Mouse (Mus musculus): ENCODE results near the gene Hist1h4m. TPM values are rescaled to one million over a fixed set of nuclear protein-coding genes. Genes with fewer than 3 reads are reported as not detected.
"Not testable (repeated sequence)": the region's sequence is repeated elsewhere in the genome, so short reads cannot be mapped to it uniquely, and the experiment has no call there.

The Hist1h4m gene
- polyA plus RNA-seq, 1 experiment, result not detected

- WGBS, result 90% methylated on average over 3 of the region's 3 CpGs
- TF ChIP-seq CTCF (conservative IDR thresholded peaks at IDR 0.05; ENCODE audit: insufficient read depth, insufficient read length, low read depth, low read length) (no peak), POLR2A (IDR thresholded peaks at IDR 0.05; ENCODE audit: low read depth, low read length) (no peak)
- H3K27me3 ChIP-seq (replicated peaks; ENCODE audit: control insufficient read depth, insufficient read depth, low read length), result no peaks in the 10 kb centered on the region
- no peaks in the 10 kb centered on the region for H3K36me3 ChIP-seq (ENCODE audit: control insufficient read depth, insufficient read depth, low read length)
- H3K4me1 ChIP-seq (ENCODE audit: control insufficient read depth, insufficient read depth, low read length), result no peaks in the 10 kb centered on the region
- no peak overlapping the region for H3K4me3 ChIP-seq (ENCODE audit: insufficient read depth, low read depth, low read length)
- no peak for DNase-seq
- no peak overlapping the region for H3K27ac ChIP-seq (ENCODE audit: insufficient read depth, low read depth, low read length)
Measured at GRCm38 (mm10) chr13:21828511-21828910, 17.0 kb downstream of the Hist1h4m start.

GRCm38 (mm10) chr13:21830344-21830743, 18.8 kb downstream of the Hist1h4m start:
- TF ChIP-seq POLR2A (IDR thresholded peaks at IDR 0.05; ENCODE audit: low read depth, low read length) (no peak), CTCF (conservative IDR thresholded peaks at IDR 0.05; ENCODE audit: insufficient read depth, insufficient read length, low read depth, low read length) (no peak)
- Histone ChIP-seq H3K27ac (ENCODE audit: insufficient read depth, low read depth, low read length) (no peak overlapping the region), H3K4me1 (ENCODE audit: control insufficient read depth, insufficient read depth, low read length) (no peaks in the 10 kb centered on the region), H3K4me3 (ENCODE audit: insufficient read depth, low read depth, low read length) (no peak overlapping the region), H3K27me3 (replicated peaks; ENCODE audit: control insufficient read depth, insufficient read depth, low read length) (no peaks in the 10 kb centered on the region), H3K36me3 (ENCODE audit: control insufficient read depth, insufficient read depth, low read length) (no peaks in the 10 kb centered on the region)
- no peak for DNase-seq
- WGBS, result 95% methylated on average over 10 of the region's 10 CpGs

GRCm38 (mm10) chr13:21831418-21832394, 20.2 kb downstream of the Hist1h4m start, which contains the start of gene Hist1h4n:
Gene Hist1h4n, minus strand, starts transcription at chr13:21832196.
- DNase-seq, result peak; percentile 37
- H3K4me1 ChIP-seq (ENCODE audit: control insufficient read depth, insufficient read depth, low read length); H3K27me3 ChIP-seq (replicated peaks; ENCODE audit: control insufficient read depth, insufficient read depth, low read length); H3K27ac ChIP-seq (ENCODE audit: insufficient read depth, low read depth, low read length); H3K4me3 ChIP-seq (ENCODE audit: insufficient read depth, low read depth, low read length); H3K36me3 ChIP-seq (ENCODE audit: control insufficient read depth, insufficient read depth, low read length): not testable (repeated sequence)
- WGBS, result 1% methylated on average over 27 of the region's 58 CpGs

- not testable (repeated sequence) for H3K27ac ChIP-seq (ENCODE audit: insufficient read depth, low read depth, low read length); H3K27me3 ChIP-seq (replicated peaks; ENCODE audit: control insufficient read depth, insufficient read depth, low read length); H3K36me3 ChIP-seq (ENCODE audit: control insufficient read depth, insufficient read depth, low read length); DNase-seq; H3K4me1 ChIP-seq (ENCODE audit: control insufficient read depth, insufficient read depth, low read length); H3K4me3 ChIP-seq (ENCODE audit: insufficient read depth, low read depth, low read length)
- no CpG with 5 or more reads among the region's 24 CpGs for WGBS
Measured at GRCm38 (mm10) chr13:21833461-21833860, 21.9 kb downstream of the Hist1h4m start, which contains the start of the genes Hist1h2ap and Hist1h2br. Gene Hist1h2ap, minus strand, starts transcription at chr13:21833507. Gene Hist1h2br, plus strand, starts transcription at chr13:21833743.

- H3K36me3 ChIP-seq (ENCODE audit: control insufficient read depth, insufficient read depth, low read length); H3K4me3 ChIP-seq (ENCODE audit: insufficient read depth, low read depth, low read length); DNase-seq; H3K27ac ChIP-seq (ENCODE audit: insufficient read depth, low read depth, low read length); H3K4me1 ChIP-seq (ENCODE audit: control insufficient read depth, insufficient read depth, low read length); H3K27me3 ChIP-seq (replicated peaks; ENCODE audit: control insufficient read depth, insufficient read depth, low read length): not testable (repeated sequence)
- WGBS, result no CpG with 5 or more reads among the region's 4 CpGs
Measured at GRCm38 (mm10) chr13:21840508-21840907, 29.0 kb downstream of the Hist1h4m start.

DNA sequence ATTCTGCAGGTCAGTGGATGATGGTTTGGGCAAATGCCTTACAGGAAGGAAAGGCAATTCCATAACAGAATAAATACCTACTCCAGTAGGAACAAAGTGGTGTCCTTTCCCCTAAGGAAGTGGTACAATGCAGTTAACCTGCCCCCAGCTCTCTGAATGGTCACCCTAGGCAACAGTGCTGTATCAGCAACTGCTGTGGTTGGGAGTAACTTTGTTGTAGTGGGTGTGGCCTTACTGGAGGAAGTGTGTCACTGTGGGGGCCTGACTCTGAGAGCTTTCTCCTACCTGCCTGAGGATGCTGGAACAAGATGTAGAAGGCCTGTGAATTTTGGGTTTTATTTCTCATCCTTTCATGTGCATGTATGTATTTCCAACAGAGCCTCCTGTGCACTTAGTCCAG, 34.8 kb downstream of the Hist1h4m start:
- H3K27ac ChIP-seq (ENCODE audit: insufficient read depth, low read depth, low read length); H3K27me3 ChIP-seq (replicated peaks; ENCODE audit: control insufficient read depth, insufficient read depth, low read length); DNase-seq; H3K4me1 ChIP-seq (ENCODE audit: control insufficient read depth, insufficient read depth, low read length); H3K36me3 ChIP-seq (ENCODE audit: control insufficient read depth, insufficient read depth, low read length); H3K4me3 ChIP-seq (ENCODE audit: insufficient read depth, low read depth, low read length): not testable (repeated sequence)

DNA sequence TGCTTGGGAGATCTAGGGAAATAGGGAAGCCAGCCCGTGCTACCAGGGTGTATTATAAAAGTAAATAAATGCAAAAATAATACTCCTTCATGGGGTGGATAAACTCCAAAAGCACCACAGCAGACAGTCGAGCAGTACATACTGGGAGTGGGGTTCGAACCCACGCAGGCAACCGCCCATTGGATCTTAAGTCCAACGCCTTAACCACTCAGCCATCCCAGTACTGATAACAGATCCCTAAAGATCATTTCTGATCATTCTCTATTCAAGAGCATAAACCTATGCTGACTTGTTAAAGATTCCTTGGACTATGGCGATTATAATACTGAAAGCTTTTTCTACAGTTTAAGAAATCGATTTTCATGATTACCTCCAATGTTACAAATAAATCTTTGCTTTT, 36.3 kb downstream of the Hist1h4m start:
- WGBS, result 58% methylated on average over 8 of the region's 8 CpGs
- Histone ChIP-seq H3K4me1 (ENCODE audit: control insufficient read depth, insufficient read depth, low read length) (no peaks in the 10 kb centered on the region), H3K27ac (ENCODE audit: insufficient read depth, low read depth, low read length) (no peak overlapping the region), H3K27me3 (replicated peaks; ENCODE audit: control insufficient read depth, insufficient read depth, low read length) (no peaks in the 10 kb centered on the region), H3K36me3 (ENCODE audit: control insufficient read depth, insufficient read depth, low read length) (no peaks in the 10 kb centered on the region), H3K4me3 (ENCODE audit: insufficient read depth, low read depth, low read length) (no peak overlapping the region)
- no peak for DNase-seq
- TF ChIP-seq CTCF (conservative IDR thresholded peaks at IDR 0.05; ENCODE audit: insufficient read depth, insufficient read length, low read depth, low read length), result no peak
- TF ChIP-seq POLR2A (IDR thresholded peaks at IDR 0.05; ENCODE audit: low read depth, low read length), result no peak

- DNase-seq; H3K27ac ChIP-seq (ENCODE audit: insufficient read depth, low read depth, low read length); H3K4me1 ChIP-seq (ENCODE audit: control insufficient read depth, insufficient read depth, low read length); H3K36me3 ChIP-seq (ENCODE audit: control insufficient read depth, insufficient read depth, low read length); H3K27me3 ChIP-seq (replicated peaks; ENCODE audit: control insufficient read depth, insufficient read depth, low read length); H3K4me3 ChIP-seq (ENCODE audit: insufficient read depth, low read depth, low read length): not testable (repeated sequence)
- WGBS, result 77% methylated on average over 1 of the region's 1 CpGs
Measured at GRCm38 (mm10) chr13:21850696-21851095, 39.1 kb downstream of the Hist1h4m start.
